Mouse (Mus musculus) embryonic facial prominence, embryonic 12.5 days (tissue): ENCODE data around the gene Il1f6. TPM values are rescaled to one million over a fixed set of nuclear protein-coding genes. Genes with fewer than 3 reads are reported as not detected.
"Not testable (repeated sequence)": the region's sequence is repeated elsewhere in the genome, so short reads cannot be mapped to it uniquely, and the experiment has no call there.

Experiments used
- ATAC-seq: fragments of 200-750 bp; cut with Nextera tagmentation; 2 replicates; pipeline ENCODE4 v1.8.0; 2017; ENCODE audit not compliant: insufficient number of reproducible peaks, insufficient read depth, low FRiP score, low TSS enrichment
- H3K27ac ChIP-seq: fragments of 300-500 bp; sonication (generic); 2 replicates; pipeline ENCODE4 v1.5.1; 2016; ENCODE audit warnings: mild to moderate bottlenecking
- H3K27me3 ChIP-seq: fragments of 300-500 bp; sonication (generic); 2 replicates; pipeline ENCODE4 v1.6.1; 2016; ENCODE audit warnings: mild to moderate bottlenecking, moderate library complexity
- H3K36me3 ChIP-seq: fragments of 300-500 bp; sonication (generic); 2 replicates; pipeline ENCODE4 v1.6.1; 2016; ENCODE audit warnings: mild to moderate bottlenecking
- H3K4me1 ChIP-seq: fragments of 300-500 bp; sonication (generic); 2 replicates; pipeline ENCODE4 v1.6.1; 2016
- H3K4me2 ChIP-seq: fragments of 300-500 bp; sonication (generic); replicated peaks from 2 replicates; pipeline ENCODE4 v1.6.1; 2016; ENCODE audit warnings: mild to moderate bottlenecking, moderate library complexity
- H3K4me3 ChIP-seq: fragments of 300-500 bp; sonication (generic); 2 replicates; pipeline ENCODE4 v1.5.1; 2016; ENCODE audit warnings: mild to moderate bottlenecking
- H3K9ac ChIP-seq: fragments of 300-500 bp; sonication (generic); 2 replicates; pipeline ENCODE4 v1.6.1; 2016; ENCODE audit warnings: mild to moderate bottlenecking, moderate library complexity
- H3K9me3 ChIP-seq: fragments of 300-500 bp; sonication (generic); 2 replicates; pipeline ENCODE4 v1.6.1; 2016; ENCODE audit warnings: mild to moderate bottlenecking, moderate library complexity
- WGBS: fragments of 180-500 bp; shearing (Covaris S2); methylation state at CpG from one replicate; pipeline ENCODE4 v1.1.7; 2016; 5-methylcytosine and 5-hydroxymethylcytosine counted together
- polyA plus RNA-seq: library from polyadenylated mRNA; unstranded; fragments of >200 nt; fragmentation: Nextera tagmentation; extraction: Ambion mirVana; gene quantifications from 2 replicates; pipeline ENCODE4 v1.2.1, GENCODE M21; 2016

The Il1f6 gene
- not detected in 2 replicates for polyA plus RNA-seq

DNA sequence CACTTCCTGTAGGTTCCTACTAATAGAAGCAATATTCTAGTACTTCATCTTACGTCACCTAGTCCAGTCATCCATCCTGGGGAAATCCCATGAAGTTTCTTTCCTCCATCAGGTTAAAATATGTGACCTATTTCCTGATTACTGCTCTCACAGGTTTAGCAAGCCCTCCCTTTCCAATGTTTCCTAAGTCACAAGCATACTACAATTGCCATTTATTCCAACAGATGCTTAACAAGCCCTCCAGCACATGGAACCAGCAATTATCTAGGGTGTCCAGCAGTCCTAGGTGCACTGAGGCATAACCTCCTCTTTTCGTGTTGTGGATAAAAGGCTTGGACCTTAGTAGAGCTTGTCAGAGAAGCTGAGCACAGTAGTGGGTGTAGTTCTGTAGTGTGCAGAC lies at the start of gene Il1f6:
Gene Il1f6, plus strand, starts transcription at position 301 of the 400 bp plus-strand sequence.
- Histone ChIP-seq H3K4me1 (no peaks in the 10 kb centered on the region), H3K4me3 (no peak within 1 kb of the TSS), H3K27ac (no peak within 1 kb of the TSS), H3K9me3 (no peaks in the 10 kb centered on the region), H3K9ac (no peak within 1 kb of the TSS), H3K27me3 (no peaks in the 10 kb centered on the region), H3K4me2 (no peak within 1 kb of the TSS), H3K36me3 (no peaks in the 10 kb centered on the region)
- 65% methylated on average over 2 of the region's 2 CpGs for WGBS
- ATAC-seq, result no peak

DNA sequence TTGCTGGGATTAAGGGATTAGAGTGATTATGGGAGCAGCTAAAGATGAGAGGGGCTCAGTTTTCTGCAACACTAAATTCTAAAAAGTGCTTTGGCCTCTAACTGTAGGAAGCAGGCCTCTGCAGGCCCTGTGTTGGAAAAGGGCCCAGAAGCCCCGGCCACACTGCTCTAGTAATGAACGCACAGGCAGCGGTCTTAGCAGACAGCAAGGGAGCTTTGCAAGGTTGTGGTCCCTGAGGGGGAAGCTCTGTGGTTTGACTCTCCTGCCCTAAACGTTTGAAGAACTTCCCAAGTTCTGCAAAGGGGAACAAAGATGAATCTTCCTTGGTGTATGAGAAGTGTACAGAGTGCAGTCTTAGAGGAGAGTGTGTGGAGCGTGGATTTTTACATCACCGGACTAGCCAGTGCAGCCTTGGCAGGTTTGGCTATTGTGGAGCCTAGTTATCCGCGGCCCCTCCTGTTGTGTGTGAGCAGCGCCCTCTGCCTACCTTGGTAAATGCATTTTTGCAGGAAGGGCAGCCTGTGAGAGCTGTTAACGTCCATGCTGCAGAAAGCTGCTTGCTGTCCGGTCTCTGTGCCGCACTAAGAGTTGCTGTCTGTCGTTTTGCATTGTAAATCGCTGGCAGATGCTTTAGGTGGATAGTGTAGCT lies 33.4 kb upstream of the Il1f6 start:
- H3K4me2 ChIP-seq, result peak overlapping the region; percentile 39
- not testable (repeated sequence) for H3K27ac ChIP-seq, H3K9me3 ChIP-seq, H3K27me3 ChIP-seq, H3K4me3 ChIP-seq, H3K9ac ChIP-seq, H3K36me3 ChIP-seq, H3K4me1 ChIP-seq
- WGBS, result 15% methylated on average over 14 of the region's 14 CpGs
- peak; percentile 47; the same call in 1 of the 2 replicates for ATAC-seq

DNA sequence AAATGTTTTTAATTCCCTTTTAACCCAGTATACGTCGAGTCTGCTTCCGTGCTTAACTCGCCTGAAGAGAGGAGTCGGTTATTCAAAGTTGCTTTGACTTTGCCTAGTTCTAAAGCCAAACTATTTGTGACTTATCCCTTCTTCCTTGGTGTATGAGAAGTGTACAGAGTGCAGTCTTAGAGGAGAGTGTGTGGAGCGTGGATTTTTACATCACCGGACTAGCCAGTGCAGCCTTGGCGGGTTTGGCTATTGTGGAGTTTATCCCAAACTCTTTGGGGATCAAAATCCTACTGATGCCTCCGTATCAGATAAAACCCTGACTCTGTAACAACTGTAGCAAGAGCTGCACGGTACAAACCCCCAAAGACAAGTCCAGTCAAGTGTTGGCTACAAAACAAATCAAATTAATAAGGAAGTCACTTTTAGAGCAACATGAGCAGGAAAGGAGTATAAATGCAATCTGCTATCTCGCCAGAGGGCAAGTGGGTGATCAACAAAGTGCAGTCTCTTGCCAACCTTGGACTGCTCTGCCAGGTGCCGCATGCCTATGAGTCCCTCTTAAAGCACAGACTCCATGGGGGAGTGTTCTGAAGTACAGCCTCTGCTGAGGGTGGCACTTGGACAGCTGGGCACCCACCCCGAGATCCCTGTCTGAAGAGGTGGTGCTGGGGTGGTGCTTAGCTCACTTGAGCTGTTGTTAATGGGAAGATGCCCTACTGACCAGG lies 32.6 kb upstream of the Il1f6 start:
- H3K9me3 ChIP-seq, H3K27ac ChIP-seq, H3K4me3 ChIP-seq, H3K36me3 ChIP-seq, H3K4me1 ChIP-seq, ATAC-seq, H3K27me3 ChIP-seq, H3K9ac ChIP-seq: not testable (repeated sequence)
- peak overlapping the region; percentile 39 for H3K4me2 ChIP-seq
- 60% methylated on average over 13 of the region's 13 CpGs for WGBS

- not testable (repeated sequence) for H3K9ac ChIP-seq, H3K27me3 ChIP-seq, ATAC-seq, H3K36me3 ChIP-seq, H3K9me3 ChIP-seq, H3K27ac ChIP-seq, H3K4me2 ChIP-seq, H3K4me1 ChIP-seq, H3K4me3 ChIP-seq
Measured at GRCm38 (mm10) chr2:24184092-24184491, 31.1 kb upstream of the Il1f6 start.

DNA sequence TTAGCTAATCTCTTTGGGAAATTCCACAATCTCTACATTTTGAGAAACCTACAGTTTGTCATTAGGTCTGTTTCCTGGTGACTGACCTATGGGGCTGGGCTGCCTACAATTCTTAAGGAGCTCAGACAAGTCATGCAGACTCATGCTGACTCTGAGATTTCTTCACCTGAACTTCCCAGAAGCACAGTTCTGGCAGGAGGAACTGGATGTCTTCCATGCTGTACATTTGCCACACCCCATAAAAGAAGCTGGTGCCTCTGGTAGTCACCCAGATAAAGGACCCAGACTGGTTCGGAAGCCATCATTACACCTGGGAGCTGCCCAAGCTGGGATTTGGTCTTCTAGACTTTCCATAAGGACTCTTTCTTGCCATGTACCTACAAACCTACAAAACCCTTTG lies 29.0 kb upstream of the Il1f6 start, which contains the start of gene Il1f9:
Gene Il1f9, plus strand, starts transcription at position 301 of the 400 bp plus-strand sequence.
- Histone ChIP-seq H3K4me3 (no peak within 1 kb of the TSS), H3K36me3 (no peaks in the 10 kb centered on the region), H3K27ac (no peak within 1 kb of the TSS), H3K9ac (no peak within 1 kb of the TSS), H3K4me2 (no peak within 1 kb of the TSS), H3K4me1 (no peaks in the 10 kb centered on the region), H3K27me3 (no peaks in the 10 kb centered on the region), H3K9me3 (no peaks in the 10 kb centered on the region)
- 90% methylated on average over 1 of the region's 1 CpGs for WGBS
- no peak for ATAC-seq

GRCm38 (mm10) chr2:24187585-24187984 lies 27.6 kb upstream of the Il1f6 start:
- H3K9me3 ChIP-seq, result no peaks in the 10 kb centered on the region
- ATAC-seq, result no peak
- H3K4me1 ChIP-seq, result no peaks in the 10 kb centered on the region
- no peaks in the 10 kb centered on the region for H3K36me3 ChIP-seq
- H3K4me2 ChIP-seq, result no peak overlapping the region
- 74% methylated on average over 6 of the region's 6 CpGs for WGBS
- no peak overlapping the region for H3K4me3 ChIP-seq
- H3K9ac ChIP-seq, result no peak overlapping the region
- no peaks in the 10 kb centered on the region for H3K27me3 ChIP-seq
- no peak overlapping the region for H3K27ac ChIP-seq

- H3K36me3 ChIP-seq, result no peaks in the 10 kb centered on the region
- no peak overlapping the region for H3K4me2 ChIP-seq
- H3K27ac ChIP-seq, result no peak overlapping the region
- H3K9me3 ChIP-seq, result no peaks in the 10 kb centered on the region
- no peak for ATAC-seq
- no peaks in the 10 kb centered on the region for H3K4me1 ChIP-seq
- 59% methylated on average over 1 of the region's 1 CpGs for WGBS
- H3K4me3 ChIP-seq, result no peak overlapping the region
- no peaks in the 10 kb centered on the region for H3K27me3 ChIP-seq
- no peak overlapping the region for H3K9ac ChIP-seq
Measured at GRCm38 (mm10) chr2:24188189-24188588, 27.0 kb upstream of the Il1f6 start.

DNA sequence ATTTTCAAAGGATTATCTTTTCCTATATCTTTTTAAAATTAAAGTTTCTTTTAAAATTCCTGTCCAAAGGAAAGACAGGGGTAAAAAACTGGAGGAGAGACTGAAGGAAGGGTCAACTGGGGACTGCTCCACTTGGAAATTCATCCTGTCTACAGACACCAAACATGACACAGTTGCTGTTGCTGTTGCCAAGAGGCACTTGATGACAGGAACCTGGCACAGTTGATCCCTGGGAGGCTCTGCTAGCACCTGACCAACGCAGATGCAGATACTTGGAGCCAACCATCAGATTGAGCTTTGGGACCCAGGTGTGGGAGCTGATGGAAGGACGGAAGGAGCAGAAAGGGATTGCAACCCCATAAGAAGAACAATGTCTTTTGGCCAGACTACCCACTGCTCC lies 12.0 kb downstream of the Il1f6 start:
- ATAC-seq, result no peak
- Histone ChIP-seq H3K4me1 (no peaks in the 10 kb centered on the region), H3K36me3 (no peaks in the 10 kb centered on the region), H3K27me3 (no peaks in the 10 kb centered on the region), H3K27ac (no peak overlapping the region), H3K9ac (no peak overlapping the region), H3K4me2 (no peak overlapping the region), H3K4me3 (no peak overlapping the region), H3K9me3 (no peaks in the 10 kb centered on the region)
- 79% methylated on average over 2 of the region's 2 CpGs for WGBS

GRCm38 (mm10) chr2:24267503-24267902 lies 52.3 kb downstream of the Il1f6 start:
- Histone ChIP-seq H3K36me3 (no peaks in the 10 kb centered on the region), H3K27me3 (no peaks in the 10 kb centered on the region), H3K9ac (no peak overlapping the region), H3K4me3 (no peak overlapping the region), H3K4me1 (no peaks in the 10 kb centered on the region), H3K4me2 (no peak overlapping the region), H3K27ac (no peak overlapping the region), H3K9me3 (no peaks in the 10 kb centered on the region)
- WGBS, result 85% methylated on average over 1 of the region's 1 CpGs
- ATAC-seq, result no peak

GRCm38 (mm10) chr2:24273619-24274018 lies 58.4 kb downstream of the Il1f6 start:
- H3K4me3 ChIP-seq, result no peak overlapping the region
- H3K4me2 ChIP-seq, result no peak overlapping the region
- no peak overlapping the region for H3K27ac ChIP-seq
- H3K27me3 ChIP-seq, result no peaks in the 10 kb centered on the region
- no peak overlapping the region for H3K9ac ChIP-seq
- no peaks in the 10 kb centered on the region for H3K36me3 ChIP-seq
- no peak for ATAC-seq
- no peaks in the 10 kb centered on the region for H3K9me3 ChIP-seq
- H3K4me1 ChIP-seq, result no peaks in the 10 kb centered on the region
- 61% methylated on average over 2 of the region's 2 CpGs for WGBS

GRCm38 (mm10) chr2:24275146-24275545 lies 59.9 kb downstream of the Il1f6 start:
- no peaks in the 10 kb centered on the region for H3K27me3 ChIP-seq
- WGBS, result 61% methylated on average over 1 of the region's 1 CpGs

More at GRCm38 (mm10) chr2:24275146-24275545, 59.9 kb downstream of the Il1f6 start:
- no peak overlapping the region for H3K4me2 ChIP-seq
- no peak overlapping the region for H3K27ac ChIP-seq
- H3K9ac ChIP-seq, result no peak overlapping the region
- no peak for ATAC-seq
- H3K36me3 ChIP-seq, result no peaks in the 10 kb centered on the region
- H3K4me3 ChIP-seq, result no peak overlapping the region
- H3K9me3 ChIP-seq, result no peaks in the 10 kb centered on the region
- no peaks in the 10 kb centered on the region for H3K4me1 ChIP-seq
